Mouse (Mus musculus): Measurements from ENCODE around the gene Tspan9.

The Tspan9 gene

GRCm38 (mm10) chr6:128143390-128144020 is at the start of gene Tspan9:
Tspan9 (minus strand) TSS chr6:128143594.
- DNase-seq = peak; percentile 87 to 92

- no peak for DNase-seq
These were observed 40.1 kb upstream of the Tspan9 start for GRCm38 (mm10) chr6:128183521-128183920.

- no peak for DNase-seq
These were observed 37.8 kb upstream of the Tspan9 start for GRCm38 (mm10) chr6:128181176-128181575.

- DNase-seq = no peak
These were observed 36.3 kb upstream of the Tspan9 start for GRCm38 (mm10) chr6:128179651-128180050.

- peak in 1 of 2 experiments; percentile 22 for DNase-seq
These were observed 35.9 kb upstream of the Tspan9 start for GRCm38 (mm10) chr6:128179247-128179646.

- no peak for DNase-seq
These were observed 35.3 kb upstream of the Tspan9 start for GRCm38 (mm10) chr6:128178681-128179080.

GRCm38 (mm10) chr6:128168785-128169679 is 25.6 kb upstream of the Tspan9 start:
- peak; percentile 26 to 72 for DNase-seq

GRCm38 (mm10) chr6:128165564-128165963 is 22.2 kb upstream of the Tspan9 start:
- DNase-seq = no peak

- DNase-seq = no peak
These were observed 21.2 kb upstream of the Tspan9 start for GRCm38 (mm10) chr6:128164632-128165031.

GRCm38 (mm10) chr6:128159092-128159491 is 15.7 kb upstream of the Tspan9 start:
- DNase-seq = no peak

GRCm38 (mm10) chr6:128158031-128158430 is 14.6 kb upstream of the Tspan9 start:
- DNase-seq = peak in 1 of 2 experiments; percentile 35

- no peak for DNase-seq
These were observed 13.1 kb upstream of the Tspan9 start for GRCm38 (mm10) chr6:128156476-128156875.

- DNase-seq = no peak
These were observed 12.5 kb upstream of the Tspan9 start for GRCm38 (mm10) chr6:128155935-128156334.

- DNase-seq = peak; percentile 65 to 87
These were observed 2.4 kb upstream of the Tspan9 start for GRCm38 (mm10) chr6:128145765-128146164.

- DNase-seq = peak; percentile 64
These were observed 770 bp downstream of the Tspan9 start for GRCm38 (mm10) chr6:128142369-128143278.

- DNase-seq = no peak
These were observed 2.7 kb downstream of the Tspan9 start for GRCm38 (mm10) chr6:128140724-128141123.

- no peak for DNase-seq
These were observed 5.5 kb downstream of the Tspan9 start for GRCm38 (mm10) chr6:128137855-128138254.

- no peak for DNase-seq
These were observed 6.7 kb downstream of the Tspan9 start for GRCm38 (mm10) chr6:128136654-128137053.

- DNase-seq = peak in 1 of 2 experiments; percentile 53
These were observed 7.9 kb downstream of the Tspan9 start for GRCm38 (mm10) chr6:128135459-128135858.

- DNase-seq = no peak
These were observed 8.4 kb downstream of the Tspan9 start for GRCm38 (mm10) chr6:128135006-128135405.

- DNase-seq = peak; percentile 76 to 85
These were observed 9.0 kb downstream of the Tspan9 start for GRCm38 (mm10) chr6:128134196-128134924.

- DNase-seq = peak; percentile 74 to 84
These were observed 9.7 kb downstream of the Tspan9 start for GRCm38 (mm10) chr6:128133679-128134191.
